Mouse (Mus musculus) hindbrain, embryonic 14.5 days (tissue): ENCODE measurements around the gene Nebl. TPM values are rescaled to one million over a fixed set of nuclear protein-coding genes. Genes with fewer than 3 reads are reported as not detected.

Experiments
- ATAC-seq: fragments of 200-750 bp; cut with Nextera tagmentation; 2 replicates; pipeline ENCODE4 v1.8.0; 2017; ENCODE audit warnings: moderate number of reproducible peaks, mild to moderate bottlenecking, moderate TSS enrichment, moderate library complexity; ENCODE audit not compliant: low FRiP score
- DNase-seq: peaks from one replicate; pipeline ENCODE4 v3.0.0-alpha.2; 2015; ENCODE audit warnings: low spot score
- H3K27ac ChIP-seq: fragments of 300-500 bp; sonication (generic); 2 replicates; pipeline ENCODE4 v1.5.1; 2014; ENCODE audit warnings: mild to moderate bottlenecking, moderate library complexity
- H3K27me3 ChIP-seq: fragments of 300-500 bp; sonication (generic); 2 replicates; pipeline ENCODE4 v1.6.1; 2014; ENCODE audit warnings: mild to moderate bottlenecking, low read length, mixed read lengths; ENCODE audit not compliant: control insufficient read depth, insufficient read depth
- H3K36me3 ChIP-seq: fragments of 300-500 bp; sonication (generic); replicated peaks from 2 replicates; pipeline ENCODE4 v1.6.1; 2014; ENCODE audit not compliant: control insufficient read depth, insufficient read depth
- H3K4me1 ChIP-seq: fragments of 300-500 bp; sonication (generic); replicated peaks from 2 replicates; pipeline ENCODE4 v1.6.1; 2014; ENCODE audit warnings: antibody characterized with exemption, low read length, mixed read lengths; ENCODE audit not compliant: control insufficient read depth, insufficient read depth
- H3K4me2 ChIP-seq: fragments of 300-500 bp; sonication (generic); replicated peaks from 2 replicates; pipeline ENCODE4 v1.6.1; 2014; ENCODE audit warnings: mild to moderate bottlenecking, moderate library complexity
- H3K4me3 ChIP-seq: fragments of 300-500 bp; sonication (generic); replicated peaks from 2 replicates; pipeline ENCODE4 v1.5.1; 2014; ENCODE audit warnings: mild to moderate bottlenecking, low read length
- H3K9ac ChIP-seq: fragments of 300-500 bp; sonication (generic); 2 replicates; pipeline ENCODE4 v1.6.1; 2014
- H3K9me3 ChIP-seq: fragments of 300-500 bp; sonication (generic); 2 replicates; pipeline ENCODE4 v1.6.1; 2016; ENCODE audit warnings: low read length; ENCODE audit not compliant: control insufficient read depth
- WGBS: fragments of 180-500 bp; shearing (Covaris S2); extraction: QIAGEN DNeasy Blood & Tissue Kit; methylation state at CpG from one replicate; pipeline ENCODE4 v1.1.7; 2014; 5-methylcytosine and 5-hydroxymethylcytosine counted together
- polyA plus RNA-seq: library from polyadenylated mRNA; unstranded; fragments of >200 nt; fragmentation: Nextera tagmentation; extraction: Ambion mirVana; gene quantifications from 2 replicates; pipeline ENCODE4 v1.2.1, GENCODE M21; 2014

Gene Nebl
- polyA plus RNA-seq, 1 experiment from 2014 or later = 11.1 TPM

GRCm38 (mm10) chr2:17715149-17715767, 16.0 kb downstream of the Nebl start:
- H3K36me3 ChIP-seq = no peaks in the 10 kb centered on the region
- H3K9me3 ChIP-seq = 0 out of 2 replicates have a peak, but pooled peaks cover 4% of the 10 kb centered on the region
- no peak overlapping the region for H3K27ac ChIP-seq
- no peak for DNase-seq
- peaks cover 4% of the 10 kb centered on the region; the same call in 1 of the 2 replicates for H3K27me3 ChIP-seq
- H3K4me3 ChIP-seq = no peak overlapping the region
- WGBS = 84% methylated on average over 9 of the region's 9 CpGs
- no peak for ATAC-seq
- no peak overlapping the region for H3K9ac ChIP-seq
- H3K4me1 ChIP-seq = no peaks in the 10 kb centered on the region
- H3K4me2 ChIP-seq = no peak overlapping the region

- H3K9ac ChIP-seq = no peak overlapping the region
- H3K4me2 ChIP-seq = no peak overlapping the region
- no peak for ATAC-seq
- H3K9me3 ChIP-seq = 0 out of 2 replicates have a peak, but pooled peaks cover 4% of the 10 kb centered on the region
- no peak for DNase-seq
- H3K4me1 ChIP-seq = no peaks in the 10 kb centered on the region
- WGBS = 71% methylated on average over 14 of the region's 14 CpGs
- H3K4me3 ChIP-seq = no peak overlapping the region
- no peaks in the 10 kb centered on the region for H3K36me3 ChIP-seq
- peaks cover 4% of the 10 kb centered on the region; the same call in 1 of the 2 replicates for H3K27me3 ChIP-seq
- no peak overlapping the region for H3K27ac ChIP-seq
Measured at GRCm38 (mm10) chr2:17714661-17715060, 16.6 kb downstream of the Nebl start.

GRCm38 (mm10) chr2:17714124-17714523, 17.1 kb downstream of the Nebl start:
- no peak for ATAC-seq
- peaks cover 4% of the 10 kb centered on the region; the same call in 1 of the 2 replicates for H3K27me3 ChIP-seq

GRCm38 (mm10) chr2:17711216-17711615, 20.0 kb downstream of the Nebl start:
- Histone ChIP-seq H3K4me2 (no peak overlapping the region), H3K27ac (no peak overlapping the region), H3K9me3 (0 out of 2 replicates have a peak, but pooled peaks cover 2% of the 10 kb centered on the region), H3K9ac (no peak overlapping the region), H3K4me1 (no peaks in the 10 kb centered on the region), H3K36me3 (no peaks in the 10 kb centered on the region), H3K4me3 (no peak overlapping the region), H3K27me3 (peaks cover 4% of the 10 kb centered on the region; the same call in 1 of the 2 replicates)
- 87% methylated on average over 5 of the region's 5 CpGs for WGBS
- no peak for ATAC-seq
- DNase-seq = no peak

More at GRCm38 (mm10) chr2:17714124-17714523, 17.1 kb downstream of the Nebl start:
- Histone ChIP-seq H3K4me2 (no peak overlapping the region), H3K4me1 (no peaks in the 10 kb centered on the region), H3K4me3 (no peak overlapping the region), H3K27ac (no peak overlapping the region), H3K9ac (no peak overlapping the region), H3K9me3 (0 out of 2 replicates have a peak, but pooled peaks cover 4% of the 10 kb centered on the region), H3K36me3 (no peaks in the 10 kb centered on the region)
- WGBS = 59% methylated on average over 4 of the region's 4 CpGs
- no peak for DNase-seq

- peaks cover 4% of the 10 kb centered on the region; the same call in 1 of the 2 replicates for H3K27me3 ChIP-seq
- H3K4me3 ChIP-seq = no peak overlapping the region
- H3K9ac ChIP-seq = no peak overlapping the region
- H3K4me2 ChIP-seq = no peak overlapping the region
- H3K9me3 ChIP-seq = no peaks in the 10 kb centered on the region
- ATAC-seq = peak; percentile 11; the same call in 1 of the 2 replicates
- no peaks in the 10 kb centered on the region for H3K36me3 ChIP-seq
- WGBS = 62% methylated on average over 2 of the region's 2 CpGs
- H3K27ac ChIP-seq = no peak overlapping the region
- no peaks in the 10 kb centered on the region for H3K4me1 ChIP-seq
- no peak for DNase-seq
Measured at GRCm38 (mm10) chr2:17710083-17710482, 21.2 kb downstream of the Nebl start.

GRCm38 (mm10) chr2:17705964-17706363, 25.3 kb downstream of the Nebl start:
- H3K9me3 ChIP-seq = no peaks in the 10 kb centered on the region
- H3K9ac ChIP-seq = no peak overlapping the region
- DNase-seq (no peak), ATAC-seq (no peak)
- no peak overlapping the region for H3K4me2 ChIP-seq
- H3K36me3 ChIP-seq = no peaks in the 10 kb centered on the region
- no peak overlapping the region for H3K27ac ChIP-seq
- WGBS = 85% methylated on average over 5 of the region's 5 CpGs
- no peak overlapping the region for H3K4me3 ChIP-seq
- no peaks in the 10 kb centered on the region for H3K27me3 ChIP-seq
- no peaks in the 10 kb centered on the region; the same call in 1 of the 2 replicates for H3K4me1 ChIP-seq

- no peaks in the 10 kb centered on the region for H3K9me3 ChIP-seq
- no peaks in the 10 kb centered on the region for H3K36me3 ChIP-seq
- DNase-seq (no peak), ATAC-seq (no peak)
- no peaks in the 10 kb centered on the region for H3K27me3 ChIP-seq
- H3K4me1 ChIP-seq = no peaks in the 10 kb centered on the region; the same call in 1 of the 2 replicates
- no peak overlapping the region for H3K27ac ChIP-seq
- H3K4me2 ChIP-seq = no peak overlapping the region
- no peak overlapping the region for H3K9ac ChIP-seq
- no peak overlapping the region for H3K4me3 ChIP-seq
- WGBS = 60% methylated on average over 3 of the region's 3 CpGs
Measured at GRCm38 (mm10) chr2:17705426-17705825, 25.8 kb downstream of the Nebl start.

GRCm38 (mm10) chr2:17703170-17703512, 28.1 kb downstream of the Nebl start:
- H3K36me3 ChIP-seq = no peaks in the 10 kb centered on the region
- DNase-seq (no peak), ATAC-seq (no peak)
- no peak overlapping the region for H3K4me2 ChIP-seq
- no peaks in the 10 kb centered on the region; the same call in 1 of the 2 replicates for H3K4me1 ChIP-seq
- H3K9ac ChIP-seq = no peak overlapping the region
- WGBS = 45% methylated on average over 2 of the region's 2 CpGs
- no peak overlapping the region for H3K4me3 ChIP-seq
- no peak overlapping the region for H3K27ac ChIP-seq
- no peaks in the 10 kb centered on the region for H3K9me3 ChIP-seq
- H3K27me3 ChIP-seq = no peaks in the 10 kb centered on the region

- DNase-seq = no peak
- Histone ChIP-seq H3K4me2 (no peak overlapping the region), H3K9ac (no peak overlapping the region), H3K4me1 (no peaks in the 10 kb centered on the region; the same call in 1 of the 2 replicates), H3K9me3 (no peaks in the 10 kb centered on the region), H3K27ac (no peak overlapping the region; the same call in 1 of the 2 replicates), H3K36me3 (no peaks in the 10 kb centered on the region), H3K4me3 (no peak overlapping the region), H3K27me3 (no peaks in the 10 kb centered on the region)
- peak; percentile 22; the same call in 1 of the 2 replicates for ATAC-seq
- 43% methylated on average over 7 of the region's 7 CpGs for WGBS
Measured at GRCm38 (mm10) chr2:17702481-17703169, 28.6 kb downstream of the Nebl start.
